Mouse (Mus musculus): ENCODE data around the gene Dennd6a.

- no peak for TF ChIP-seq CTCF (IDR thresholded peaks at IDR 0.05; ENCODE audit: low read depth)
- TF ChIP-seq EP300 (IDR thresholded peaks at IDR 0.05; ENCODE audit: low read depth), result no peak
Measured at GRCm38 (mm10) chr14:26558536-26558935, 15.1 kb upstream of the Dennd6a start.
